Mouse (Mus musculus): ENCODE data around the gene Gm20388. TPM values are rescaled to one million over a fixed set of nuclear protein-coding genes. Genes with fewer than 3 reads are reported as not detected.

Gm20388 gene
- polyA plus RNA-seq, 1 experiment from 2014 or later: not detected

- ATAC-seq (ENCODE audit: low FRiP score, low TSS enrichment): no peak
- no peak overlapping the region for H3K9ac ChIP-seq (ENCODE audit: low read depth, low read length)
- no peaks in the 10 kb centered on the region for H3K4me1 ChIP-seq (ENCODE audit: control insufficient read depth, insufficient read depth, low read length)
- no peaks in the 10 kb centered on the region for H3K36me3 ChIP-seq (ENCODE audit: control insufficient read depth, insufficient read depth, low read length)
- 85% methylated on average over 6 of the region's 6 CpGs for WGBS
- no peaks in the 10 kb centered on the region for H3K9me3 ChIP-seq (ENCODE audit: control insufficient read depth, low read length)
- no peak overlapping the region for H3K4me3 ChIP-seq (ENCODE audit: low read length)
- H3K27ac ChIP-seq (ENCODE audit: low read depth, low read length): no peak overlapping the region
- peaks cover 13% of the 10 kb centered on the region for H3K27me3 ChIP-seq (ENCODE audit: control insufficient read depth, insufficient read depth, low read length)
- no peak overlapping the region for H3K4me2 ChIP-seq (replicated peaks; ENCODE audit: low read depth, low read length)
Observed at GRCm38 (mm10) chr8:120119931-120120330, 209.3 kb downstream of the Gm20388 start.

DNA sequence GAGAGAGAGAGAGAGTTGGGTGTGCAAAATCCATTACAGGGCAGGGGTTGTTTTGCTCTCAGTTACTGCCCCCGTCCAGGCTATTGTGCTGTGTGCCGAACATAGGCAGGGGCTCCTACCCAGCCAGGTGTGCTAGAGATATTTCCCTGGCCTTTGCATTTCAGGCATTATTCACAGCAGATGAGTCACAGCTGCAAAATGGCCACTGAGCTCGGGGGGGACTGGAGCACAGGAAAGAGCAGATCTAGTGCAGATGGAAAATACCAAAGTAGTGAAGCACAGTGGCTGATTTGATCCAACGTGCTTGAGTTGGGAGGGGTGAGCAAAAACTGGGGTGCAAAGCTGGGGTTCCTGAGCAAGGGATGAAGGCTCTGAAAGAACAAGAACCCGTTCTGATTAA, 210.3 kb downstream of the Gm20388 start:
- no peak; the same call in 1 of the 2 replicates for ATAC-seq (ENCODE audit: low FRiP score, low TSS enrichment)
- no peak overlapping the region for H3K4me2 ChIP-seq (replicated peaks; ENCODE audit: low read depth, low read length)
- peaks cover 7% of the 10 kb centered on the region; the same call in 1 of the 2 replicates for H3K27me3 ChIP-seq (ENCODE audit: control insufficient read depth, insufficient read depth, low read length)
- no peak overlapping the region for H3K4me3 ChIP-seq (ENCODE audit: low read length)
- WGBS: 60% methylated on average over 5 of the region's 5 CpGs
- H3K36me3 ChIP-seq (ENCODE audit: control insufficient read depth, insufficient read depth, low read length): no peaks in the 10 kb centered on the region
- H3K27ac ChIP-seq (ENCODE audit: low read depth, low read length): no peak overlapping the region
- H3K9me3 ChIP-seq (ENCODE audit: control insufficient read depth, low read length): no peaks in the 10 kb centered on the region
- peaks cover 4% of the 10 kb centered on the region; the same call in 1 of the 2 replicates for H3K4me1 ChIP-seq (ENCODE audit: control insufficient read depth, insufficient read depth, low read length)
- no peak overlapping the region for H3K9ac ChIP-seq (ENCODE audit: low read depth, low read length)

DNA sequence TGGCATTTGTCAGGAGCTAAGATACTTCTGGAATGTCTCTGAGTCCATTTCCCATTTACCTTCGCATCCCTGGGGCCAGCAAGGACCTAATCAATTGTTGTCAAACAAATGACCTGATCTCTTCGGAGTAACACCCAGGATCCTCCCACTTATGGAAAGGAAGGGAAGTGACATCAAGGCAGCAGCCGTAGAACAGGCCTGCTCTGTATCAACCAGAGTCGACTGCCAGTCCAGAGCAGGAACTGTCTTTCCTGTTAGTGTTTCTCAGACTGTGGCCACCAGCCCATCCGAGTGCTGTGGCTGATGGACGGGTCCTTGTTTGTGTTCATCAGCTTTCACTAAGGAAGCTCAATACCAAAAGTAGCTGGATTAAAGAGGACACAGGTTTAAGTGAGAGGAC, 213.6 kb downstream of the Gm20388 start:
- Histone ChIP-seq H3K27ac (ENCODE audit: low read depth, low read length) (no peak overlapping the region), H3K27me3 (ENCODE audit: control insufficient read depth, insufficient read depth, low read length) (no peaks in the 10 kb centered on the region), H3K4me1 (ENCODE audit: control insufficient read depth, insufficient read depth, low read length) (peaks cover 8% of the 10 kb centered on the region; the same call in 1 of the 2 replicates), H3K9ac (ENCODE audit: low read depth, low read length) (no peak overlapping the region), H3K4me3 (ENCODE audit: low read length) (no peak overlapping the region), H3K9me3 (ENCODE audit: control insufficient read depth, low read length) (no peaks in the 10 kb centered on the region; the same call in 1 of the 2 replicates), H3K4me2 (replicated peaks; ENCODE audit: low read depth, low read length) (no peak overlapping the region), H3K36me3 (ENCODE audit: control insufficient read depth, insufficient read depth, low read length) (no peaks in the 10 kb centered on the region)
- 41% methylated on average over 6 of the region's 6 CpGs for WGBS
- no peak for ATAC-seq (ENCODE audit: low FRiP score, low TSS enrichment)

- no peaks in the 10 kb centered on the region for H3K36me3 ChIP-seq (ENCODE audit: control insufficient read depth, insufficient read depth, low read length)
- 54% methylated on average over 7 of the region's 7 CpGs for WGBS
- H3K9me3 ChIP-seq (ENCODE audit: control insufficient read depth, low read length): no peaks in the 10 kb centered on the region; the same call in 1 of the 2 replicates
- H3K4me2 ChIP-seq (replicated peaks; ENCODE audit: low read depth, low read length): no peak overlapping the region
- ATAC-seq (ENCODE audit: low FRiP score, low TSS enrichment): no peak
- no peak overlapping the region for H3K4me3 ChIP-seq (ENCODE audit: low read length)
- peaks cover 8% of the 10 kb centered on the region; the same call in 1 of the 2 replicates for H3K4me1 ChIP-seq (ENCODE audit: control insufficient read depth, insufficient read depth, low read length)
- no peak overlapping the region for H3K9ac ChIP-seq (ENCODE audit: low read depth, low read length)
- H3K27me3 ChIP-seq (ENCODE audit: control insufficient read depth, insufficient read depth, low read length): no peaks in the 10 kb centered on the region
- no peak overlapping the region for H3K27ac ChIP-seq (ENCODE audit: low read depth, low read length)
Observed at GRCm38 (mm10) chr8:120124836-120125389, 214.3 kb downstream of the Gm20388 start.

DNA sequence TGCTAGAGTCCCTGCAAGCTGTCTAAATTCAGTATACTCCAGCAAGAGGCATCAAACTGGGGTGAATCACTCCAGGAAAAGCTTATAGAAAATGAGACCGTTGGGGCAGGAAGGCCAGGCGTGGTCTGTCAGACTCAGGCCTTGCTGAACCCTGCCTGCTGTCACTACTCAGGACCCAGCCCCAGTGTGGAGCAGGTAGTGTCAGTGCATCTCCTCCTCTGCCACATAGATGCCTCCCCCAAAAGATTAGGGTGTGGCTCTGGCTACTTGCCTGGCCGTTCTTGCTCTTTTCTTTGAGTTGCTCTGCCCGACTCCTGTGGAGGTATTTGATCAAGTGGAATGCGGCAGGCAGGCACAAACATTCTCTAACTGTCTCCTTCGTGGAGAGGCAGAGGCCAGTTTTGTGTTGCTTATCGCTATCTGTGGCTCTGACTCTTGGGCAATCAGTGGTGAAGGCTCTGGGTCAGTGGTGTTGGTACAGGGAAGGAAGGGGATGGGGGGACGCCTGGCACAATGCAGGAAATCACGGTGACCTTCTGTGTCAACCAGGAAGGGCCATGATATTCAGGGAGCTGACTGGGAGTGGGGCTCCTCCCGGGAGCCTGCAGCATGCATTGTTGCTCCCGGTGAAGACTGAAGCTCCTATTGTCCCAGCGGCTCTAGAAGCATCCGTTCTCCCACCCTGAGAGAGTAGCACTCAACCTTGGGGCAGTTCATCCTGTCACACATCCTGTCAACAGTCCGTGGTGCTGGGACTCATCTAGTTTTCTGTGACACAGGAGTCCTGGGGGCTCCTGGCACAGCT, 215.9 kb downstream of the Gm20388 start:
- Histone ChIP-seq H3K4me2 (replicated peaks; ENCODE audit: low read depth, low read length) (no peak overlapping the region), H3K4me3 (ENCODE audit: low read length) (no peak overlapping the region), H3K27ac (ENCODE audit: low read depth, low read length) (peak overlapping the region; percentile 45; the same call in 1 of the 2 replicates), H3K36me3 (ENCODE audit: control insufficient read depth, insufficient read depth, low read length) (no peaks in the 10 kb centered on the region), H3K27me3 (ENCODE audit: control insufficient read depth, insufficient read depth, low read length) (no peaks in the 10 kb centered on the region), H3K4me1 (ENCODE audit: control insufficient read depth, insufficient read depth, low read length) (peaks cover 8% of the 10 kb centered on the region; the same call in 1 of the 2 replicates), H3K9ac (ENCODE audit: low read depth, low read length) (no peak overlapping the region), H3K9me3 (ENCODE audit: control insufficient read depth, low read length) (no peaks in the 10 kb centered on the region; the same call in 1 of the 2 replicates)
- WGBS: 28% methylated on average over 14 of the region's 14 CpGs
- peak; percentile 28; the same call in 1 of the 2 replicates for ATAC-seq (ENCODE audit: low FRiP score, low TSS enrichment)

GRCm38 (mm10) chr8:120129547-120129946, 218.9 kb downstream of the Gm20388 start:
- Histone ChIP-seq H3K9ac (ENCODE audit: low read depth, low read length) (no peak overlapping the region), H3K4me2 (replicated peaks; ENCODE audit: low read depth, low read length) (no peak overlapping the region), H3K36me3 (ENCODE audit: control insufficient read depth, insufficient read depth, low read length) (no peaks in the 10 kb centered on the region), H3K27me3 (ENCODE audit: control insufficient read depth, insufficient read depth, low read length) (no peaks in the 10 kb centered on the region), H3K9me3 (ENCODE audit: control insufficient read depth, low read length) (no peaks in the 10 kb centered on the region; the same call in 1 of the 2 replicates), H3K4me1 (ENCODE audit: control insufficient read depth, insufficient read depth, low read length) (peaks cover 8% of the 10 kb centered on the region; the same call in 1 of the 2 replicates), H3K4me3 (ENCODE audit: low read length) (no peak overlapping the region), H3K27ac (ENCODE audit: low read depth, low read length) (no peak overlapping the region)
- 56% methylated on average over 4 of the region's 4 CpGs for WGBS
- no peak for ATAC-seq (ENCODE audit: low FRiP score, low TSS enrichment)

- WGBS: 86% methylated on average over 8 of the region's 8 CpGs
- peaks cover 1% of the 10 kb centered on the region; the same call in 1 of the 2 replicates for H3K4me1 ChIP-seq (ENCODE audit: control insufficient read depth, insufficient read depth, low read length)
- no peak overlapping the region for H3K4me2 ChIP-seq (replicated peaks; ENCODE audit: low read depth, low read length)
- no peaks in the 10 kb centered on the region for H3K36me3 ChIP-seq (ENCODE audit: control insufficient read depth, insufficient read depth, low read length)
- no peak overlapping the region for H3K9ac ChIP-seq (ENCODE audit: low read depth, low read length)
- no peak overlapping the region for H3K27ac ChIP-seq (ENCODE audit: low read depth, low read length)
- ATAC-seq (ENCODE audit: low FRiP score, low TSS enrichment): no peak
- H3K4me3 ChIP-seq (ENCODE audit: low read length): no peak overlapping the region
- H3K9me3 ChIP-seq (ENCODE audit: control insufficient read depth, low read length): no peaks in the 10 kb centered on the region; the same call in 1 of the 2 replicates
- H3K27me3 ChIP-seq (ENCODE audit: control insufficient read depth, insufficient read depth, low read length): no peaks in the 10 kb centered on the region
Observed at GRCm38 (mm10) chr8:120131158-120131557, 220.5 kb downstream of the Gm20388 start.

DNA sequence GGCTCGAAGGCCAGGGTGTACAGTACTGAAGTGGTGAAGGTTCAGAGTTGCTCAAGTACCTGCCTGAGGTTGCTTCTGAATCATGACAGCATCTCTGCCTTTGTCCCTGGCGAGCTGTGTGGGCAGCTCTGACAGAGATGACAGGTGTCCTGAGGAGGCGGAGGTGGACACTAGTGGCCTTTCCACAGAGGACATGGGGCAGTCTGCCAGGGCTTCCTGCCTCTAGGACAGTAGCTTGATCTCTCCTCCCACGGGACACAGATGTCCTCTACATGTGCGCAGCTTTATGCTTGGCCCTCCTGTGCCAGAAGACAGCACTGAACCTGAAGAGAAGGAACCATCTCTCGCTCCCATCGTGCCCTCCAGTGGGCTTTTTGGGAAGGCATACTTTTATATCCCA, 222.5 kb downstream of the Gm20388 start:
- 88% methylated on average over 7 of the region's 7 CpGs for WGBS

DNA sequence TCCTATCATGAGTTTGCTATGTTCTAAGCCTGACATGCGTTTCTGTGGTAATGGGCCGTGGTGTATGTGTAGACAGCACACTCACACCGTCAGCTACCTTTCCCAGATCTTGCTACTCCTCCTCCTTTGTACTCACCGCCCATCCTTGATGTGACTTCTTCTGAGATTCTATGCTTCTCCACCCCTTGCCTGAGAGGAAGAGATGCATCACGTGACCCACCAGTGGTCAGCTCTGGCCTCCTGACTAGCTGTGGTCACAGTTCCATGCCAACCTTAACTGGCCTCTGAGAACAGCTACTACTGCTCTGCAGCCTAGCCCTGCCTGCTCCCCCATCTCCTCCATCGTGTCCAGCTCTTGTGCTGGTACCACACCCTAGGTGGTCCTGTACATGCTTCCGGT, 225.0 kb downstream of the Gm20388 start:
- H3K4me2 ChIP-seq (replicated peaks; ENCODE audit: low read depth, low read length): no peak overlapping the region
- no peak overlapping the region for H3K4me3 ChIP-seq (ENCODE audit: low read length)
- no peaks in the 10 kb centered on the region for H3K36me3 ChIP-seq (ENCODE audit: control insufficient read depth, insufficient read depth, low read length)
- H3K4me1 ChIP-seq (ENCODE audit: control insufficient read depth, insufficient read depth, low read length): no peaks in the 10 kb centered on the region
- H3K9me3 ChIP-seq (ENCODE audit: control insufficient read depth, low read length): no peaks in the 10 kb centered on the region
- no peak overlapping the region for H3K9ac ChIP-seq (ENCODE audit: low read depth, low read length)
- no peak overlapping the region for H3K27ac ChIP-seq (ENCODE audit: low read depth, low read length)
- no peaks in the 10 kb centered on the region for H3K27me3 ChIP-seq (ENCODE audit: control insufficient read depth, insufficient read depth, low read length)
- 89% methylated on average over 7 of the region's 7 CpGs for WGBS
- no peak for ATAC-seq (ENCODE audit: low FRiP score, low TSS enrichment)

More for the DNA sequence above, 222.5 kb downstream of the Gm20388 start:
- H3K36me3 ChIP-seq (ENCODE audit: control insufficient read depth, insufficient read depth, low read length): no peaks in the 10 kb centered on the region
- no peak overlapping the region for H3K4me3 ChIP-seq (ENCODE audit: low read length)
- ATAC-seq (ENCODE audit: low FRiP score, low TSS enrichment): no peak
- no peak overlapping the region for H3K4me2 ChIP-seq (replicated peaks; ENCODE audit: low read depth, low read length)
- no peaks in the 10 kb centered on the region; the same call in 1 of the 2 replicates for H3K9me3 ChIP-seq (ENCODE audit: control insufficient read depth, low read length)
- H3K4me1 ChIP-seq (ENCODE audit: control insufficient read depth, insufficient read depth, low read length): no peaks in the 10 kb centered on the region
- H3K27ac ChIP-seq (ENCODE audit: low read depth, low read length): no peak overlapping the region
- no peak overlapping the region for H3K9ac ChIP-seq (ENCODE audit: low read depth, low read length)
- H3K27me3 ChIP-seq (ENCODE audit: control insufficient read depth, insufficient read depth, low read length): no peaks in the 10 kb centered on the region
